Mouse (Mus musculus): ENCODE results near the gene Serpinc1. TPM values are rescaled to one million over a fixed set of nuclear protein-coding genes. Genes with fewer than 3 reads are reported as not detected.
A peak's percentile ranks its signal among the peaks of the same experiment; 100 is the strongest.

Gene Serpinc1
- polyA plus RNA-seq, 1 experiment: 0.75 TPM

DNA sequence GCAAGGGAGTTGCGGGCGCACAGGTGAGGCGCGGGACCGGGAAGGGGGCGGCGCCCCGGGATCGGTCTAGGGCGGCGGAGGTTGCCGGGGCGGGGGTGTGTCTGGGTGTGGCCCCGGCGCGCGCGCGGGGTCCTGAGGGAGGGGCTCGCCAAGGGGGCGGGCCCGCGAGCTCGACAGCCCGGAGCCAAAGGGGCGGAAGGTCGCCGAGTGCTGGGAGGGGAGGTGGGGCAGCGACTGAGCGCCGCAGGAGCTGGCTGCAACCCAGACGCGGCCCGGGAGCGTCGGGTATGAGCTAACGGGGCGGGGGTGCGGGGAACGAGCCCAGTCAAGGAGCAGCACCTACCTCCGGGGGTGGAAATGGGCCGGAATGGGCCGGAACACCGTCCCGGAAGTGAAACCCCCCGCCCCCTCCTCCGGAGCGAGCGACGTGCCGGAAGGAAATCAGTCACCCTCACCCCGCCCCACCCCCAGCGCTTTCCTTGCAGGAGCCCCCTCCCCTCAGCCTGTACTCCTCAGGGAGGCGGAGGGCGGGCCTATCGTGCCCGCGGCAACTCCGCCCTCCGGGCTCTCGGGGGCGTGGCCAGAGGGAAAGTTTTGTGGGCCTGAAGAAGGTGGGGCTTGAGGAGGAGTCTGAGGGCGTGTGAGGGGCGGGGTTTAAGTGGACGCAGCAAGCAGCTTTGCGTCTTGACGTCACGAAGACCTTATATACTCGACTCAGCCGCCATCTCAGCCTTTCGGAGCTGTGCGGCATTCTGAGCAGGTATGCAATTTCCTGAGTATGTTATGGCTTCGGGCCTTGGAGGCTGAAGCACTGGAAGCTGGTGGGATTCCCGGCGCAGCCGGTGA lies 56.3 kb downstream of the Serpinc1 start, which contains the start of gene Zbtb37:
Zbtb37 (minus strand) TSS at position 415 of the 846 bp plus-strand sequence.
- Histone ChIP-seq H3K36me3 (ENCODE audit: control insufficient read depth, insufficient read depth, low read length, poor library complexity, severe bottlenecking) (peaks cover 57% of the 10 kb centered on the region), H3K9me3 (replicated peaks; ENCODE audit: control insufficient read depth, insufficient read depth, low read length, poor library complexity, severe bottlenecking) (peaks cover 2% of the 10 kb centered on the region; the same call in 1 of the 2 replicates), H3K4me3 (ENCODE audit: low read depth, low read length) (peak within 1 kb of the TSS; percentile 89), H3K9ac (ENCODE audit: low read depth, poor library complexity, severe bottlenecking) (peak within 1 kb of the TSS; percentile 88), H3K27ac (ENCODE audit: insufficient read depth, low read length) (peak within 1 kb of the TSS; percentile 96), H3K4me1 (ENCODE audit: control insufficient read depth, insufficient read depth, low read length) (no peaks in the 10 kb centered on the region), H3K27me3 (ENCODE audit: control insufficient read depth, insufficient read depth, low read length, poor library complexity, severe bottlenecking) (no peaks in the 10 kb centered on the region)
- TF ChIP-seq POLR2A (IDR thresholded peaks at IDR 0.05; ENCODE audit: insufficient read depth, low read length) (peak; percentile 100), CTCF (IDR thresholded peaks at IDR 0.05; ENCODE audit: low read depth, low read length) (no peak), EP300 (IDR thresholded peaks at IDR 0.05; ENCODE audit: insufficient read depth, low read depth, low read length) (no peak)

DNA sequence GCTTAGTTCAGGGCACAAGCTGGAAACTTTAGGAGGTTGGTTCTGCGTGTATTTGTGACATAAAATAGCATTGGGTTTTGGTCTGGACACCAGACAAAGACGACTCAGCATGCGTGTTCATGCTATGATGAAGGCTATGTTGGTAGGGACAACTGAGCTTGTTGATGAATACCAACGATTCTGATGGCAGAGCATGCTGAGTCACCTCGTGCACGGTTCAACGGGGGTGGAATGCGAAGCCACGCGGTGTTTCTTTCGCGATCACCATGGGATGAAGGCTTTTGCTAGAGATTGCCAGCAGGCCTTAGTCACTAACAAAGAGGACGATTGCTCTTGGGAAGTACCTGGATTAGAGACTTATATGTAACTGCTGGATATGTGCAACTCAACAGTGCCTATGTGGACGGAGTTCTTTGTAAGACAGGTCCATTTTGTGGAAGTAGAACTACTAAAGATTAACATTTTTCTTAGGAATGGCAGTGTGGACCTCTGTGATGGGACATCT lies 56.9 kb downstream of the Serpinc1 start:
- Histone ChIP-seq H3K9ac (ENCODE audit: low read depth, poor library complexity, severe bottlenecking) (peak overlapping the region; percentile 88), H3K27me3 (ENCODE audit: control insufficient read depth, insufficient read depth, low read length, poor library complexity, severe bottlenecking) (no peaks in the 10 kb centered on the region), H3K36me3 (ENCODE audit: control insufficient read depth, insufficient read depth, low read length, poor library complexity, severe bottlenecking) (peaks cover 57% of the 10 kb centered on the region), H3K27ac (ENCODE audit: insufficient read depth, low read length) (peak overlapping the region; percentile 96), H3K9me3 (replicated peaks; ENCODE audit: control insufficient read depth, insufficient read depth, low read length, poor library complexity, severe bottlenecking) (peaks cover 2% of the 10 kb centered on the region; the same call in 1 of the 2 replicates), H3K4me1 (ENCODE audit: control insufficient read depth, insufficient read depth, low read length) (no peaks in the 10 kb centered on the region), H3K4me3 (ENCODE audit: low read depth, low read length) (peak overlapping the region; percentile 89)
- no peak for TF ChIP-seq POLR2A (IDR thresholded peaks at IDR 0.05; ENCODE audit: insufficient read depth, low read length)
- no peak for TF ChIP-seq EP300 (IDR thresholded peaks at IDR 0.05; ENCODE audit: insufficient read depth, low read depth, low read length)
- no peak for TF ChIP-seq CTCF (IDR thresholded peaks at IDR 0.05; ENCODE audit: low read depth, low read length)

DNA sequence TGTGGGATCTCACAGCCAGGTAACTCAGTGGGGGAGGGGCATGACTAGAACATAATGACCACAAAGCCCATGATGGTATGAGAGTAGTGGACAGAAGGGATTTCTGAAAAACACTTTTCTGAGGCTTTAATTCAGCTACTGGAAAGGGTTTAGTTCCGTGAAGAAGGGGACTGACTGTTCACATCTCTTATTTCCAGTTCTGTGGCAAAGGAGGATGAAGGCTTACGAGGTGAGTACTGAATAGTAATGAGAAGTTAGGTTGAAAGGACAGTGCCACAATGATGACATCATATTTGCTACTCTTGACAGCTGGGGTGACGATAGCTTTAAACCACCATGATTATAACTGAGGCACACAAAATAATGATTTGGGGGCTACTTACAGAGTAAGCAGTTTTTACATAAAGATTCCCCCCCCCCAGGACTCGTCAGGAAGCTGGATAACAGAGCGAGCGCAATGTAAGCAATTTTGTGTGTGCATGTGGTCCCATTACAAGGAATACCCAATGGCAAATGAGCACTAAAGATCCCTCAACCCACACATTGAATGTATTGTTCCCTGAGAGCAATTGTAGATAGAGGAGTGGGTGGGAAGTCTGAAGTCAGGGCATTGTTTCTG lies 57.5 kb downstream of the Serpinc1 start:
- H3K4me1 ChIP-seq (ENCODE audit: control insufficient read depth, insufficient read depth, low read length): no peaks in the 10 kb centered on the region
- peaks cover 59% of the 10 kb centered on the region for H3K36me3 ChIP-seq (ENCODE audit: control insufficient read depth, insufficient read depth, low read length, poor library complexity, severe bottlenecking)
- peak overlapping the region; percentile 88 for H3K9ac ChIP-seq (ENCODE audit: low read depth, poor library complexity, severe bottlenecking)
- peak overlapping the region; percentile 96 for H3K27ac ChIP-seq (ENCODE audit: insufficient read depth, low read length)
- H3K27me3 ChIP-seq (ENCODE audit: control insufficient read depth, insufficient read depth, low read length, poor library complexity, severe bottlenecking): no peaks in the 10 kb centered on the region
- peak overlapping the region; percentile 89 for H3K4me3 ChIP-seq (ENCODE audit: low read depth, low read length)
- TF ChIP-seq CTCF (IDR thresholded peaks at IDR 0.05; ENCODE audit: low read depth, low read length) (no peak), EP300 (IDR thresholded peaks at IDR 0.05; ENCODE audit: insufficient read depth, low read depth, low read length) (no peak), POLR2A (IDR thresholded peaks at IDR 0.05; ENCODE audit: insufficient read depth, low read length) (no peak)
- peaks cover 2% of the 10 kb centered on the region; the same call in 1 of the 2 replicates for H3K9me3 ChIP-seq (replicated peaks; ENCODE audit: control insufficient read depth, insufficient read depth, low read length, poor library complexity, severe bottlenecking)

DNA sequence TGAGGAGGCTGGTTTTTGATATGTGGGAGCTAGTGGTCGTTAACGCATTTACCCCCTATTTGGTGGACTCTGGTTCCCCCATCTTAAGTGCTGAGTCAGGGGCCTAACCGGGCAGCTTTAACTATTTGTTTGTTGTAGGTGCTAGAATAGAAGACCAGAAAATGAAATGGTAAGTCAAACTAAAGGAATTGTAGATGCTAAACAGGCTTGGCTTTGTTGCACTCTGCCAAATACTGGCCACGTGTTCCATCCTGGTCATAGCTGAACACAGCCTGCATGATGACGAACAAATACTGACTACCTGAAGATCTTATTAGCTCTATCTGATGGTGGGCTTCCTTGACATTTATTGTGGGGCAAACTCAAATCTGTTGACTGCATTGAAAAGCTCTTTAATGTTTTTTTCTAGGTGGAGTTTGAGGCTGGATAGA lies 58.0 kb downstream of the Serpinc1 start:
- Histone ChIP-seq H3K36me3 (ENCODE audit: control insufficient read depth, insufficient read depth, low read length, poor library complexity, severe bottlenecking) (peaks cover 56% of the 10 kb centered on the region), H3K9ac (ENCODE audit: low read depth, poor library complexity, severe bottlenecking) (peak overlapping the region; percentile 88), H3K27ac (ENCODE audit: insufficient read depth, low read length) (peak overlapping the region; percentile 96), H3K4me3 (ENCODE audit: low read depth, low read length) (peak overlapping the region; percentile 89), H3K9me3 (replicated peaks; ENCODE audit: control insufficient read depth, insufficient read depth, low read length, poor library complexity, severe bottlenecking) (peaks cover 2% of the 10 kb centered on the region; the same call in 1 of the 2 replicates), H3K27me3 (ENCODE audit: control insufficient read depth, insufficient read depth, low read length, poor library complexity, severe bottlenecking) (no peaks in the 10 kb centered on the region), H3K4me1 (ENCODE audit: control insufficient read depth, insufficient read depth, low read length) (no peaks in the 10 kb centered on the region)
- no peak for TF ChIP-seq POLR2A (IDR thresholded peaks at IDR 0.05; ENCODE audit: insufficient read depth, low read length)
- no peak for TF ChIP-seq CTCF (IDR thresholded peaks at IDR 0.05; ENCODE audit: low read depth, low read length)
- no peak for TF ChIP-seq EP300 (IDR thresholded peaks at IDR 0.05; ENCODE audit: insufficient read depth, low read depth, low read length)

DNA sequence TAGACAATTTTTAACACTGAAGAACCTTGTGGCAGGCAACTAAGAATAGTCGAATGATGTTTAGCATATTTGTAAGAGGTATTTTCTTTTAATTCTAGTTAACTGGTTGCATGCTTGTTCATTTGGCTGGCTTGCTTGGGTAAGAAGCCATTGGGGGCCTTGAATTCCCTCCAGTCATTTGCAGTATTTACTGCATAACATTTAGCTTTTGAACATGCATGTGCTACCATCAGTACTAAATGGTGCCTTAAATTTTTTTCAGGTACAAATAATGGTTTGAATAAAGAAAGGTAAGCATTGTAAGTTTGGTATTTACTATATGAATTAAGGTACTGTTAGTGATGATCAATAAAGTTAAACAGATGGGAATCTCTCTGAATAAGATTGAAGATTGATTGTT lies 58.6 kb downstream of the Serpinc1 start:
- Histone ChIP-seq H3K27ac (ENCODE audit: insufficient read depth, low read length) (peak overlapping the region; percentile 96), H3K4me1 (ENCODE audit: control insufficient read depth, insufficient read depth, low read length) (no peaks in the 10 kb centered on the region), H3K9ac (ENCODE audit: low read depth, poor library complexity, severe bottlenecking) (peak overlapping the region; percentile 88), H3K4me3 (ENCODE audit: low read depth, low read length) (peak overlapping the region; percentile 89), H3K36me3 (ENCODE audit: control insufficient read depth, insufficient read depth, low read length, poor library complexity, severe bottlenecking) (peaks cover 50% of the 10 kb centered on the region), H3K27me3 (ENCODE audit: control insufficient read depth, insufficient read depth, low read length, poor library complexity, severe bottlenecking) (no peaks in the 10 kb centered on the region), H3K9me3 (replicated peaks; ENCODE audit: control insufficient read depth, insufficient read depth, low read length, poor library complexity, severe bottlenecking) (peaks cover 2% of the 10 kb centered on the region; the same call in 1 of the 2 replicates)
- no peak for TF ChIP-seq CTCF (IDR thresholded peaks at IDR 0.05; ENCODE audit: low read depth, low read length)

All from ES-Bruce4 (cell line).